Mouse (Mus musculus): Measurements from ENCODE around the gene Gpr107. TPM values are rescaled to one million over a fixed set of nuclear protein-coding genes. Genes with fewer than 3 reads are reported as not detected.

Gene Gpr107
- polyA plus RNA-seq, 1 experiment from 2014 or later: 28.4 TPM

DNA sequence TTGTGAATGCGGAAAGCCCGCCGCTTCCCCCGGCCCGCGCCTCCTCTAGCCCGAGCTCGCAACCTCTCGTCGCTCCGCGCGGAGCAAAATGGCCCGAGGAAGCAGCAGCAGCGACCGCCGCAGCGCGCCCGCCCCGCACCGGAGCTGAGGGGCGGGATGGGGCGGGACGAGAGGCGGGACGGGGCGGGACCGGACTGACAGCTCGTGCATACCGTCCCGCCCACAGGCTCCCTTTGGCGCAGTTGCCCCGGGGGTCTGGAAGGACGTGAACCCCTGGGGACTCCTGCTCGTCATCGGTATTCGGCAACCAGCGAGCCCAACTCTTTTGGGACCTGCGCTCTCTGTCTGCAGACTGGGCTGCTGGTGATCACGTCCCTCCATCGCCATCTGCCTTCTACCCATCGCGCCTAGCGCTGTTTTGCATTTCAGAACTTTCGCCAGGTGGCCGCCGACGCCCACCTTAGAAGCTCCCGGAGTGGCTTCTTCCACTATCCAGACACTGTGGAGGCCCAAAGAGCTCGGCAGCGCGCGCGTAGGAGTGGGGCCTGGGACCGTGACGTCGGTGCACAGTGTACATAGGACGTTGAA lies 10.2 kb upstream of the Gpr107 start, which contains the start of gene Fnbp1:
Fnbp1 (minus strand) TSS at position 142 of the 588 bp plus-strand sequence.
- peak within 1 kb of the TSS; percentile 85 for H3K4me3 ChIP-seq (ENCODE audit: low read depth, low read length)
- H3K27me3 ChIP-seq (ENCODE audit: control insufficient read depth, insufficient read depth, low read length): 0 out of 2 replicates have a peak, but pooled peaks cover 2% of the 10 kb centered on the region
- peak within 1 kb of the TSS; percentile 89 for H3K9ac ChIP-seq (ENCODE audit: low read length)
- WGBS: under 1% methylated on average over 59 of the region's 59 CpGs
- no peaks in the 10 kb centered on the region for H3K9me3 ChIP-seq (ENCODE audit: control insufficient read depth, low read length)
- H3K27ac ChIP-seq (ENCODE audit: low read depth, low read length): peak within 1 kb of the TSS; percentile 53; the same call in 1 of the 2 replicates
- no peaks in the 10 kb centered on the region; the same call in 1 of the 2 replicates for H3K36me3 ChIP-seq (ENCODE audit: control insufficient read depth, insufficient read depth, low read length)
- H3K4me2 ChIP-seq (ENCODE audit: low read depth): peak within 1 kb of the TSS; percentile 97
- peaks cover 10% of the 10 kb centered on the region; the same call in 1 of the 2 replicates for H3K4me1 ChIP-seq (ENCODE audit: control insufficient read depth, insufficient read depth, low read length)
- peak; percentile 86 for ATAC-seq (ENCODE audit: insufficient read depth, low FRiP score, low TSS enrichment)
- peak; percentile 90 for DNase-seq (ENCODE audit: low spot score)

DNA sequence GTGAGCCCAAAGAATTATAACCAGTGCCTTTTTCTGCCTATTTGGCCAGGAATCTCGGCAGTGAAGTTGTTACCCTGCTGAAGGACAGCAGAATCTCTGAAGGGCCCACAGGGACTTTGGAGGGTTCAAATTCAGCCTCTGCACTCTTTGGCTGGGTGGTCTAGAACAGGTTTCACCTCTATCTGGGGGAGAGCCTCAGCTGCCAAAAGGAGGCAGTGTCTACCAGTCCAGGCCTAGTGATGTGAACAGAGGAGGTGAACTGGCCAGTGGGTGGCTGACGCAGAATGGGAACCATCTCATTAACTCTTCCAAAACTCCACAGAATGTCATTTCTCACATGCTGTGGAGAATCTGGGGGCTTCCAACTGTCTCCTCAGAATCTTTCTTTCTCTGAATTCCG lies 9.6 kb upstream of the Gpr107 start:
- no peak overlapping the region for H3K27ac ChIP-seq (ENCODE audit: low read depth, low read length)
- H3K4me1 ChIP-seq (ENCODE audit: control insufficient read depth, insufficient read depth, low read length): peaks cover 10% of the 10 kb centered on the region; the same call in 1 of the 2 replicates
- H3K27me3 ChIP-seq (ENCODE audit: control insufficient read depth, insufficient read depth, low read length): 0 out of 2 replicates have a peak, but pooled peaks cover 2% of the 10 kb centered on the region
- H3K9me3 ChIP-seq (ENCODE audit: control insufficient read depth, low read length): no peaks in the 10 kb centered on the region
- WGBS: 38% methylated on average over 3 of the region's 3 CpGs
- no peaks in the 10 kb centered on the region; the same call in 1 of the 2 replicates for H3K36me3 ChIP-seq (ENCODE audit: control insufficient read depth, insufficient read depth, low read length)
- ATAC-seq (ENCODE audit: insufficient read depth, low FRiP score, low TSS enrichment): no peak
- peak overlapping the region; percentile 27; the same call in 1 of the 2 replicates for H3K9ac ChIP-seq (ENCODE audit: low read length)
- H3K4me3 ChIP-seq (ENCODE audit: low read depth, low read length): peak overlapping the region; percentile 85
- DNase-seq (ENCODE audit: low spot score): no peak
- H3K4me2 ChIP-seq (ENCODE audit: low read depth): peak overlapping the region; percentile 97

DNA sequence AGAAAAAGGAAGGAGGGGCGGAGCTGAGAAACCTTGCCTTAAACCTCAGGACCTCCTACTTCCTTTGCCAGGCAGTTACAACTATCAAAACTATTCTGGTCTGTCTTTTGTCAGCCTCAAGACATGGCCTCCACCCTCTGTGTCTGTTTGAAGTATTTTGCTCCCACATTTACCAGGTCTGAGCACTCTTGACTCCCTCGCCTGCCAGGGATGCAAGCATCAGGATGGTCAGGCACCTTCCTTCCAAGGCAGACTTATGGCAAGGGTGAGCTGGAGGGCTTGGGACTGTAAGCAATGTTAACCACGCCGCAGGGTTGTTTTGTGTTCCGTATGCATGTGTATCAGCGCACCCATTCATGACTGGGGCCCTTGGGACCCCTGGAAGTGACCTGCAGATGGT lies 8.8 kb upstream of the Gpr107 start:
- no peak overlapping the region for H3K4me2 ChIP-seq (ENCODE audit: low read depth)
- H3K27me3 ChIP-seq (ENCODE audit: control insufficient read depth, insufficient read depth, low read length): 0 out of 2 replicates have a peak, but pooled peaks cover 2% of the 10 kb centered on the region
- 79% methylated on average over 6 of the region's 6 CpGs for WGBS
- ATAC-seq (ENCODE audit: insufficient read depth, low FRiP score, low TSS enrichment): no peak
- no peaks in the 10 kb centered on the region for H3K9me3 ChIP-seq (ENCODE audit: control insufficient read depth, low read length)
- no peak for DNase-seq (ENCODE audit: low spot score)
- H3K9ac ChIP-seq (ENCODE audit: low read length): no peak overlapping the region
- H3K4me3 ChIP-seq (ENCODE audit: low read depth, low read length): no peak overlapping the region
- peaks cover 2% of the 10 kb centered on the region; the same call in 1 of the 2 replicates for H3K36me3 ChIP-seq (ENCODE audit: control insufficient read depth, insufficient read depth, low read length)
- no peak overlapping the region for H3K27ac ChIP-seq (ENCODE audit: low read depth, low read length)
- peaks cover 10% of the 10 kb centered on the region; the same call in 1 of the 2 replicates for H3K4me1 ChIP-seq (ENCODE audit: control insufficient read depth, insufficient read depth, low read length)

DNA sequence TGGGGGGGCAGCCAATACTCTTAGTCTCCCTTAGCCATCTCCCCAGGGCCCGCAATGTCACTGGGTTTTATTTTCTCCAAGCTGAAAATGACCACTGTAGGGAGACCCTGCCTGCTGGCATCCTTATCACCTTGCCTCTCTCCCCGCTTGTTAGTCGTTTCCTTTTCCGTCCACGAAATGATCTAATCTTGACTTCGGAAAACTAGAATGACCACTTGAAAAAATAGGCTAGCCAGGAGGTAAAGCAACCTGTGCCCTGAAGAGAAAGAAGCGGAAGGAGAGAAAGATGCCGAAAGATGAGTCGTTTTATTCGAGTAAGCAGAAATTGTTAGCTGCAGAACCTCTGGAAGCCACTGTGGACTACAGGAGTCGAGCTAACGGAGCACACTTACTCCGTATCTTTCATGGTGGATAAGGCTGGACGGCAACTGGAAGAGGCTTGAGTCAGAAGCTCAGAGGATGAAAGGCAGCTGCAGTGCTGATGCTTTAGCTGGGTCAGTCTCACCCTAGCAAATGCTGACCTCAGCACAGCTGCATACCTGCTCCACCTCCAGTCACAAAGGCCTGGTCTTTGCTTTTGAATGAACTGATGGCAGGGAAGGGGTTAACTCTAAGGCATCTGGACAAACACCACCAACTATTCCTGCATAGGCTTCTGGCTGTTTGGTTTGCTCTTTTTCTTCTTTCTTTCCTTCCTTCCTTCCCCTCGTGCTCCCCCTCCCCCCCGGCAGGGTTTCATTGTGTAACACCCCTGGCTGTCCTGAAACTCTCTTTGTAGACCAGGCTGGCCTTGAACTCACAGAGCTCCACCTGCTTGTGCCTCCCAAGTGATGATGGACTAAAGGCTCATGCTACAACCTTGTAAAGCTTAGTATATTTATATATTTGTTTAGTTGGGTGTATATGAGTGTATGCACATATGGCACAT lies 8.1 kb upstream of the Gpr107 start:
- DNase-seq (ENCODE audit: low spot score) (no peak), ATAC-seq (ENCODE audit: insufficient read depth, low FRiP score, low TSS enrichment) (no peak)
- H3K4me2 ChIP-seq (ENCODE audit: low read depth): no peak overlapping the region
- H3K27me3 ChIP-seq (ENCODE audit: control insufficient read depth, insufficient read depth, low read length): 0 out of 2 replicates have a peak, but pooled peaks cover 2% of the 10 kb centered on the region
- no peak overlapping the region for H3K9ac ChIP-seq (ENCODE audit: low read length)
- peaks cover 10% of the 10 kb centered on the region; the same call in 1 of the 2 replicates for H3K4me1 ChIP-seq (ENCODE audit: control insufficient read depth, insufficient read depth, low read length)
- 80% methylated on average over 16 of the region's 16 CpGs for WGBS
- no peaks in the 10 kb centered on the region for H3K9me3 ChIP-seq (ENCODE audit: control insufficient read depth, low read length)
- H3K4me3 ChIP-seq (ENCODE audit: low read depth, low read length): no peak overlapping the region
- H3K36me3 ChIP-seq (ENCODE audit: control insufficient read depth, insufficient read depth, low read length): peaks cover 2% of the 10 kb centered on the region; the same call in 1 of the 2 replicates
- H3K27ac ChIP-seq (ENCODE audit: low read depth, low read length): no peak overlapping the region

DNA sequence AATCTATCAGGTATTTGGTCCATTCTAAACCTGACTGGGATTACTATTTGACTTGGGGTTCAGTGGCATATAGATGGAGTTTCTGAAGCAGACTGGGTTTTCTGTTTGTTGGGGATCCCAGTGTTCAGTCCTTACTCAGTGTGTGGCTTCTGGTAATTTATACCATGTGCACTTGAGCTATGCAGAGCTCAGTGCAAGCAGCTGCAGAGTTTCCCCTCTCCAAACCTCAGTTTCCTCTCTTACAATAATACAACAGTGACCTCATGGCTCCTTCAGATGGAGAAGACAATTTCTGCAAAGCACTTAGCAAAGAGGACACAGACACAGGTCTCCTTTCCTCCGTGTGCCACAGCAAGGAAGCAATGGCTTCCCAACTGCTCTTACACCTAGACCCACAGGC lies 7.2 kb upstream of the Gpr107 start:
- H3K9ac ChIP-seq (ENCODE audit: low read length): no peak overlapping the region
- H3K4me1 ChIP-seq (ENCODE audit: control insufficient read depth, insufficient read depth, low read length): peaks cover 10% of the 10 kb centered on the region; the same call in 1 of the 2 replicates
- H3K27me3 ChIP-seq (ENCODE audit: control insufficient read depth, insufficient read depth, low read length): 0 out of 2 replicates have a peak, but pooled peaks cover 2% of the 10 kb centered on the region
- no peak for ATAC-seq (ENCODE audit: insufficient read depth, low FRiP score, low TSS enrichment)
- DNase-seq (ENCODE audit: low spot score): no peak
- WGBS: 88% methylated on average over 1 of the region's 1 CpGs
- peaks cover 2% of the 10 kb centered on the region; the same call in 1 of the 2 replicates for H3K36me3 ChIP-seq (ENCODE audit: control insufficient read depth, insufficient read depth, low read length)
- no peak overlapping the region for H3K27ac ChIP-seq (ENCODE audit: low read depth, low read length)
- H3K4me3 ChIP-seq (ENCODE audit: low read depth, low read length): no peak overlapping the region
- H3K4me2 ChIP-seq (ENCODE audit: low read depth): no peak overlapping the region
- H3K9me3 ChIP-seq (ENCODE audit: control insufficient read depth, low read length): no peaks in the 10 kb centered on the region

DNA sequence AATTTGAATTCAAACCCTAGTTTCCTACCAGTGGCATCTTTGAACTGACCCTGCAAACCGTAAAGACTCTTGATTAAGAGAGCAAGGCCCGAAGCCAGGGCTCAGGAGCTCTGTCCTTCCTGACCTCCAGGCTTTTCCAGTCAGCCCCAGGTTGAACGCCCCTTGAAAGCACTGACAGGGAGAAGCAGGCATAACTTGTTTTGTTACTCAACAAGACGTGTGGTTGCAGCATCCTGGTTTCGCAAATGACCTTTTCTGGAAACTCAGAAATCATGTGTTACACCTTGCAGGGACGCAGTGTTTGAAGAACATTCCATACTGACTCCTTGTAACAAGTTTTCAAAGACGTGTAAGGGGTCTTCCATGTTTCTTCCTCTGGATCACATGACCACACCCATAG lies 5.1 kb upstream of the Gpr107 start:
- ATAC-seq (ENCODE audit: insufficient read depth, low FRiP score, low TSS enrichment) (no peak), DNase-seq (ENCODE audit: low spot score) (no peak)
- Histone ChIP-seq H3K27ac (ENCODE audit: low read depth, low read length) (no peak overlapping the region), H3K4me3 (ENCODE audit: low read depth, low read length) (no peak overlapping the region), H3K9me3 (ENCODE audit: control insufficient read depth, low read length) (no peaks in the 10 kb centered on the region), H3K27me3 (ENCODE audit: control insufficient read depth, insufficient read depth, low read length) (0 out of 2 replicates have a peak, but pooled peaks cover 2% of the 10 kb centered on the region), H3K9ac (ENCODE audit: low read length) (no peak overlapping the region), H3K4me2 (ENCODE audit: low read depth) (no peak overlapping the region), H3K36me3 (ENCODE audit: control insufficient read depth, insufficient read depth, low read length) (peaks cover 2% of the 10 kb centered on the region; the same call in 1 of the 2 replicates), H3K4me1 (ENCODE audit: control insufficient read depth, insufficient read depth, low read length) (0 out of 2 replicates have a peak, but pooled peaks cover 8% of the 10 kb centered on the region)
- 88% methylated on average over 7 of the region's 7 CpGs for whole genome bisulfite sequencing

DNA sequence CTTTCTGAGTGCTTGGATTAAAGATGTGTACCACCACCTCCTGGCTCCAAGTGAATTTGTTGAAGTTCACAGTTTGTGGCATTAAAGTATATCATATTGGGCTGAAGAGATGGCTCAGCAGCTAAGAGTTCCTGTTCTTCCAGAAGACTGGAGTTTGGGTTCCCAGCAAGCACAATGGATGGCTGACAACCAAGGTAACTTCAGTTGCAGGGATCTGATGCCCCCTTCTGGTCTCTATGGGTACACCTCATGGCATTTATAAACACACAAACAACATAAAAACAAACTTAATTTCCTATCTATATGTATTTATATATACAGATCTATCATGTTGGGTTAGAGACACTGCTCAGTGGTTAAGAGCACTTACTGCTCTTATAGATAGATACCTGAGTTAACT lies 1.4 kb upstream of the Gpr107 start:
- H3K36me3 ChIP-seq (ENCODE audit: control insufficient read depth, insufficient read depth, low read length): peaks cover 2% of the 10 kb centered on the region; the same call in 1 of the 2 replicates
- no peak overlapping the region for H3K9ac ChIP-seq (ENCODE audit: low read length)
- H3K27me3 ChIP-seq (ENCODE audit: control insufficient read depth, insufficient read depth, low read length): no peaks in the 10 kb centered on the region
- ATAC-seq (ENCODE audit: insufficient read depth, low FRiP score, low TSS enrichment): no peak
- no peak overlapping the region for H3K27ac ChIP-seq (ENCODE audit: low read depth, low read length)
- no peak overlapping the region for H3K4me3 ChIP-seq (ENCODE audit: low read depth, low read length)
- peaks cover 8% of the 10 kb centered on the region for H3K4me1 ChIP-seq (ENCODE audit: control insufficient read depth, insufficient read depth, low read length)
- DNase-seq (ENCODE audit: low spot score): no peak
- no peaks in the 10 kb centered on the region for H3K9me3 ChIP-seq (ENCODE audit: control insufficient read depth, low read length)
- no peak overlapping the region for H3K4me2 ChIP-seq (ENCODE audit: low read depth)

DNA sequence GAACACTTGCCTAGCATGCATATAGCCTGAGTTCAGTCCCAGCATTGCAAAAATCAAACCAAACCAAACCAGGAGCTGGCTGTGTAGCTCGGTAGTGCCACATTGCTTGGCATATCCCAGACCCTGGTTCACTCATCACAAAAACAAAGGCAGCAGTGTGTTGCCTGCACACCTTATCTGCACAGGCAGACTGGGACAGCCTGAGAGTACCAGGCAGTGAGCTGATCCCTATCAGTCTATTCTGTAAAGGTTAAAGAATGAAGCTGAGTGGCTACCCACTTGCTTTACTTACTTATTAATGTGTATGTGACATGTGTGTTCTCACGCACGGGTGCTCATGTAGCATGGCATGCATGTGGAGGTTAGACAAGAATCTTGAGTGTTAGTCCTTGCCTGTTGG lies 4.7 kb downstream of the Gpr107 start:
- no peaks in the 10 kb centered on the region for H3K27me3 ChIP-seq (ENCODE audit: control insufficient read depth, insufficient read depth, low read length)
- no peak overlapping the region for H3K27ac ChIP-seq (ENCODE audit: low read depth, low read length)
- H3K4me1 ChIP-seq (ENCODE audit: control insufficient read depth, insufficient read depth, low read length): peaks cover 4% of the 10 kb centered on the region
- DNase-seq (ENCODE audit: low spot score) (no peak), ATAC-seq (ENCODE audit: insufficient read depth, low FRiP score, low TSS enrichment) (no peak)
- H3K4me3 ChIP-seq (ENCODE audit: low read depth, low read length): no peak overlapping the region
- H3K4me2 ChIP-seq (ENCODE audit: low read depth): no peak overlapping the region
- no peak overlapping the region for H3K9ac ChIP-seq (ENCODE audit: low read length)
- no peaks in the 10 kb centered on the region for H3K9me3 ChIP-seq (ENCODE audit: control insufficient read depth, low read length)
- WGBS: 91% methylated on average over 3 of the region's 3 CpGs
- H3K36me3 ChIP-seq (ENCODE audit: control insufficient read depth, insufficient read depth, low read length): no peaks in the 10 kb centered on the region

Measured in neural tube, embryonic 11.5 days (tissue).